Mouse (Mus musculus) myocyte (in vitro differentiated cells): ENCODE measurements around the gene Atrnl1.

ENCODE experiments used
- CEBPB ChIP-seq: IDR thresholded peaks from 2 replicates; pipeline ENCODE4 v1.6.1; 2011; ENCODE audit warnings: mild to moderate bottlenecking, moderate library complexity; ENCODE audit not compliant: poor library complexity, insufficient read depth, severe bottlenecking
- MAX ChIP-seq: IDR thresholded peaks from one replicate; pipeline ENCODE4 v1.6.1; 2011; ENCODE audit warnings: low read depth, mild to moderate bottlenecking, control low read depth
- MYOD1 ChIP-seq, 3 experiments: IDR thresholded peaks; one replicate each; pipeline ENCODE4 v1.6.1; 2011; ENCODE audit warnings: control low read depth in 2 of 3, low read depth in 2 of 3, mild to moderate bottlenecking in 2 of 3, moderate library complexity in 1 of 3; ENCODE audit not compliant: insufficient read length in 2 of 3, control insufficient read depth in 1 of 3
- MYOG ChIP-seq, 3 experiments: IDR thresholded peaks; one replicate each; pipeline ENCODE4 v1.6.1; 2011; ENCODE audit warnings: control low read depth in 2 of 3, low read depth in 2 of 3, mild to moderate bottlenecking in 2 of 3; ENCODE audit not compliant: insufficient read length in 2 of 3, control insufficient read depth in 1 of 3, insufficient read depth in 1 of 3
- POLR2A ChIP-seq: IDR thresholded peaks from one replicate; pipeline ENCODE4 v1.6.1; 2011; ENCODE audit warnings: low read depth, mild to moderate bottlenecking, control low read depth, moderate library complexity; ENCODE audit not compliant: insufficient read length
- POLR2AphosphoS2 ChIP-seq: IDR thresholded peaks from one replicate; pipeline ENCODE4 v1.6.1; 2011; ENCODE audit warnings: low read depth, control low read depth; ENCODE audit not compliant: insufficient read length
- TCF12 ChIP-seq: IDR thresholded peaks from one replicate; pipeline ENCODE4 v1.6.1; 2011; ENCODE audit warnings: mild to moderate bottlenecking, control low read depth; ENCODE audit not compliant: poor library complexity, insufficient read depth, severe bottlenecking
- USF1 ChIP-seq: IDR thresholded peaks from one replicate; pipeline ENCODE4 v1.6.1; 2011; ENCODE audit warnings: low read depth, mild to moderate bottlenecking, control low read depth, moderate library complexity

- no peak for TF ChIP-seq POLR2A
- no peak for TF ChIP-seq USF1
- TF ChIP-seq POLR2AphosphoS2: no peak
- no peak for TF ChIP-seq CEBPB
- TF ChIP-seq TCF12: no peak
- TF ChIP-seq MAX: no peak
- TF ChIP-seq MYOD1 (IDR thresholded peaks at IDR 0.05; ENCODE audit: control insufficient read depth in 1 of 3, insufficient read length in 2 of 3, low read depth in 2 of 3): no peak
- no peak for TF ChIP-seq MYOG (IDR thresholded peaks at IDR 0.05; ENCODE audit: control insufficient read depth in 1 of 3, insufficient read depth in 1 of 3, insufficient read length in 2 of 3, low read depth in 2 of 3)
Observed at GRCm38 (mm10) chr19:57916325-57916724, 305.5 kb downstream of the Atrnl1 start.
